Mouse (Mus musculus) adrenal gland, postnatal 10 days (tissue): ENCODE results near the gene Rreb1. TPM values are rescaled to one million over a fixed set of nuclear protein-coding genes. Genes with fewer than 3 reads are reported as not detected.
A peak's percentile ranks its signal among the peaks of the same experiment; 100 is the strongest.
"Not testable (repeated sequence)": the region's sequence is repeated elsewhere in the genome, so short reads cannot be mapped to it uniquely, and the experiment has no call there.

Experiments
- DNase-seq: peaks from one replicate; pipeline ENCODE4 v3.0.0; 2021; ENCODE audit warnings: mixed read lengths
- total RNA-seq, 2 experiments: library from RNA; stranded (reverse); gene quantifications; 2 replicates each; pipeline ENCODE4 v1.2.3; 2021

Gene Rreb1
- total RNA-seq, 2 experiments from 2014 or later = 57.4 to 74.8 TPM

- peak; percentile 82 for DNase-seq
Observed at GRCm38 (mm10) chr13:37827263-37827995, 49.2 kb downstream of the Rreb1 start.

GRCm38 (mm10) chr13:37827996-37828579 lies 49.9 kb downstream of the Rreb1 start:
- DNase-seq = no peak

GRCm38 (mm10) chr13:37828928-37829327 lies 50.7 kb downstream of the Rreb1 start:
- no peak for DNase-seq

- no peak for DNase-seq
Observed at GRCm38 (mm10) chr13:37830256-37830655, 52.1 kb downstream of the Rreb1 start.

- DNase-seq = peak; percentile 58
Observed at GRCm38 (mm10) chr13:37830874-37831311, 52.7 kb downstream of the Rreb1 start.

GRCm38 (mm10) chr13:37832481-37832880 lies 54.3 kb downstream of the Rreb1 start:
- DNase-seq = no peak

- DNase-seq = no peak
Observed at GRCm38 (mm10) chr13:37833500-37833899, 55.3 kb downstream of the Rreb1 start.

GRCm38 (mm10) chr13:37835296-37835695 lies 57.1 kb downstream of the Rreb1 start:
- no peak for DNase-seq

- DNase-seq = not testable (repeated sequence)
Observed at GRCm38 (mm10) chr13:37835811-37836210, 57.6 kb downstream of the Rreb1 start.

- no peak for DNase-seq
Observed at GRCm38 (mm10) chr13:37837372-37837771, 59.2 kb downstream of the Rreb1 start.

- no peak for DNase-seq
Observed at GRCm38 (mm10) chr13:37838260-37839183, 60.3 kb downstream of the Rreb1 start.

- DNase-seq = no peak
Observed at GRCm38 (mm10) chr13:37843241-37843640, 65.0 kb downstream of the Rreb1 start.

- DNase-seq = no peak
Observed at GRCm38 (mm10) chr13:37843844-37844243, 65.6 kb downstream of the Rreb1 start.

GRCm38 (mm10) chr13:37845156-37845555 lies 67.0 kb downstream of the Rreb1 start:
- no peak for DNase-seq

GRCm38 (mm10) chr13:37845641-37846040 lies 67.4 kb downstream of the Rreb1 start:
- DNase-seq = no peak

GRCm38 (mm10) chr13:37846507-37846906 lies 68.3 kb downstream of the Rreb1 start:
- peak; percentile 58 for DNase-seq

GRCm38 (mm10) chr13:37846962-37847570 lies 68.9 kb downstream of the Rreb1 start:
- no peak for DNase-seq

- DNase-seq = peak; percentile 88
Observed at GRCm38 (mm10) chr13:37847601-37848358, 69.6 kb downstream of the Rreb1 start.

GRCm38 (mm10) chr13:37848438-37848837 lies 70.2 kb downstream of the Rreb1 start:
- no peak for DNase-seq

- no peak for DNase-seq
Observed at GRCm38 (mm10) chr13:37851617-37852016, 73.4 kb downstream of the Rreb1 start.

- DNase-seq = no peak
Observed at GRCm38 (mm10) chr13:37852850-37853249, 74.7 kb downstream of the Rreb1 start.

- no peak for DNase-seq
Observed at GRCm38 (mm10) chr13:37853441-37853840, 75.2 kb downstream of the Rreb1 start.
